Mouse (Mus musculus) hindbrain, postnatal 0 days (tissue): Measurements from ENCODE around the gene Erg. TPM values are rescaled to one million over a fixed set of nuclear protein-coding genes. Genes with fewer than 3 reads are reported as not detected.

Experiments
- ATAC-seq: fragments of 200-750 bp; cut with Nextera tagmentation; 2 replicates; pipeline ENCODE4 v1.8.0; 2017; ENCODE audit warnings: mild to moderate bottlenecking, moderate TSS enrichment, moderate library complexity
- DNase-seq: peaks from one replicate; pipeline ENCODE4 v3.0.0-alpha.2; 2015; ENCODE audit warnings: low spot score
- H3K27ac ChIP-seq: fragments of 300-500 bp; sonication (generic); 2 replicates; pipeline ENCODE4 v1.5.1; 2014; ENCODE audit warnings: mild to moderate bottlenecking
- H3K27me3 ChIP-seq: fragments of 300-500 bp; sonication (generic); 2 replicates; pipeline ENCODE4 v1.6.1; 2014; ENCODE audit warnings: low read length, mixed read lengths; ENCODE audit not compliant: insufficient read depth
- H3K36me3 ChIP-seq: fragments of 300-500 bp; sonication (generic); 2 replicates; pipeline ENCODE4 v1.6.1; 2014; ENCODE audit warnings: low read length, mixed read lengths; ENCODE audit not compliant: insufficient read depth
- H3K4me1 ChIP-seq: fragments of 300-500 bp; sonication (generic); 2 replicates; pipeline ENCODE4 v1.6.1; 2014; ENCODE audit warnings: antibody characterized with exemption, low read length, mixed read lengths; ENCODE audit not compliant: insufficient read depth
- H3K4me2 ChIP-seq: fragments of 300-500 bp; sonication (generic); 2 replicates; pipeline ENCODE4 v1.6.1; 2014; ENCODE audit warnings: low read depth, mild to moderate bottlenecking, low read length, moderate library complexity, mixed read lengths
- H3K4me3 ChIP-seq: fragments of 300-500 bp; sonication (generic); 2 replicates; pipeline ENCODE4 v1.5.1; 2014; ENCODE audit warnings: low read length
- H3K9ac ChIP-seq: fragments of 300-500 bp; sonication (generic); replicated peaks from 2 replicates; pipeline ENCODE4 v1.6.1; 2014; ENCODE audit warnings: mild to moderate bottlenecking, low read length, moderate library complexity, mixed read lengths
- H3K9me3 ChIP-seq: fragments of 300-500 bp; sonication (generic); 2 replicates; pipeline ENCODE4 v1.6.1; 2016; ENCODE audit warnings: low read length, mixed read lengths
- CTCF ChIP-seq: IDR thresholded peaks from 2 replicates; pipeline ENCODE4 v1.5.1; 2016; ENCODE audit warnings: antibody characterized with exemption, control low read depth, low read depth
- WGBS: fragments of 180-500 bp; shearing (Covaris S2); extraction: QIAGEN DNeasy Blood & Tissue Kit; methylation state at CpG from one replicate; pipeline ENCODE4 v1.1.7; 2014; 5-methylcytosine and 5-hydroxymethylcytosine counted together
- polyA plus RNA-seq: library from polyadenylated mRNA; unstranded; fragments of >200 nt; fragmentation: Nextera tagmentation; extraction: Ambion mirVana; gene quantifications from 2 replicates; pipeline ENCODE4 v1.2.1, GENCODE M21; 2015
- total RNA-seq: library from RNA; depleted of rRNA; stranded (reverse); fragments of >200 nt; gene quantifications from 2 replicates; pipeline ENCODE4 v1.2.3, GENCODE M21; 2014

Gene Erg
- total and polyA plus RNA-seq, 2 experiments from 2014 or later: 2.5 to 3.8 TPM

DNA sequence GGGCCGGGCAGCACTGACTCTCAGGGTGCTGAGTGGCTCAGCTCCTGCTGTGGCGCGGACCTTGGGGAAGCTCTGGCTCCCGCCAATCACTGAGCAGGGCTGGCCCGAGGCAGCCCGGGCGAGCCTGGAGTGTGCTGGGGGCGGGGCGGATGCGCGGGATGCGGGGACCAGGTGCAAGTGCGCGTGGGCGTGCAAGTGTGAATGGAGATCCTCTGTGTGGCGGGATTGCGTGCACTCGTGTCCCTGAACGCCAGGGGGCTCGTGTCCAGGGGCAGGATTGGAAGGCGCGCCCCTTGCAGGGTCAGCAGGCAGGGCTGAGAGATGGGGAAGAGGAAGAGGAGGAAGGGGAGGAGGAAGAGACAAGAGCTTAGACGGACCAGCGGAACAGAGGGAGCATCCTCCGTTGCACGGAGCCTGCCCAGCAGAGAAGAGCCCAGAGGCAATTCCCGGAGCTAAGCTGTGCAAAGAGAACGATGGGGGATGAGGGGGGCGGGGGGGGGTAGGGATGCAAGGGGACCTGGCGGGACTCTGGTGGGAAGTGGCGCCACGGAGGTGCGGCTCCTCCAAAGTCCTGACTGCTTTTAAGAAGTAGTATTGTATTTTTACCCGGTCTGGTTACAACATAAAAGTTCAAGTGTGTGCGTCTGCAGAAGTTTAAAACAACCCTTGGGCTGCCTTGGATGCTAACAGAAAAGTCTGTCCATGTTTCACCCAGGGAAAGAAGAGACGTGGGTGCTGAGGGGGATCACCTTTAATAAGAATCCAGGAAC lies 667 bp downstream of the Erg start:
- H3K36me3 ChIP-seq: no peaks in the 10 kb centered on the region
- under 1% methylated on average over 35 of the region's 36 CpGs for WGBS
- DNase-seq (peak; percentile 39), ATAC-seq (peak; percentile 76)
- H3K4me3 ChIP-seq: peak overlapping the region; percentile 41
- H3K27ac ChIP-seq: no peak overlapping the region
- H3K4me1 ChIP-seq: peaks cover 6% of the 10 kb centered on the region; the same call in 1 of the 2 replicates
- 0 out of 2 replicates have a peak overlapping the region, but pooled peaks have one; percentile 13 for H3K9ac ChIP-seq
- H3K4me2 ChIP-seq: peak overlapping the region; percentile 61
- no peaks in the 10 kb centered on the region for H3K9me3 ChIP-seq
- H3K27me3 ChIP-seq: peaks cover 30% of the 10 kb centered on the region; the same call in 1 of the 2 replicates
- TF ChIP-seq CTCF: peak; percentile 53

DNA sequence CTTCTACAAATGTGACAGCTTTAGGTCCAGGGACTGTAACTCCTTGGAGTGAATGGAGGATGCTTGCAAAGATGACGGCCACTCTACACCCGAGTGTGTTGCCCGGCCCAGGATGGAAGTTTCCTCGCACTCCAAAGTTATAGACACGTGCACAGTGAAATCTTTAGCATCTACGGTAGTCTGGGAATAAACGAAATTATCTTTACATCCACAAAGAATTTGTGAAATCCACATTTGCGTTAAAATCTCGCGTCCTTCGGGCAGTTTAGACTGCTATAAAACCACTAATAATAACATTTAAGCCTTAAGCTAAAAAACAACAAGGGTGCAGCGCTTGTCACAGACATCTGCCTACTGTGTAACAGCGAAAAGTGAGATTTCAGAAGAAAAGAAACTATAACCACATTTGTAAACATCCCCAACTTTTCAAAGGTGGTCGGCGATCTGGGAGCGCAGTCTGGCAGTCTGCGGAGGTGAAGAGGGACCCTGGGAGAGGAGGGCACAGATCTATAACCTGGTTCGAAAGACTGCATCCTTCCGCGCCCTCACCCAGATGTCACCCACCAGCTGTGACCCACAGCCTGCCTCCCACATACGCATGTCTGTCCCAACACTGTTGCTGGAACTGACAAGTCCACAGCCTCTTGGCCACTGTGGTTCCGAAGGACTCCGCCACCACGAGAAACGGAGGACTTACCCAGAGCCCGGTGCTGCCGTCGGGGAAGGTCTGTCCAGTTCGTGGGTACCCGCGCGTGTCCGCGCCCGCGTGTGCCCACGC lies 1.5 kb downstream of the Erg start:
- H3K9me3 ChIP-seq: no peaks in the 10 kb centered on the region
- H3K9ac ChIP-seq: 0 out of 2 replicates have a peak overlapping the region, but pooled peaks have one; percentile 13
- WGBS: 16% methylated on average over 37 of the region's 37 CpGs
- DNase-seq (no peak), ATAC-seq (no peak)
- no peak overlapping the region for H3K27ac ChIP-seq
- peaks cover 30% of the 10 kb centered on the region; the same call in 1 of the 2 replicates for H3K27me3 ChIP-seq
- peak overlapping the region; percentile 41 for H3K4me3 ChIP-seq
- peaks cover 6% of the 10 kb centered on the region; the same call in 1 of the 2 replicates for H3K4me1 ChIP-seq
- no peaks in the 10 kb centered on the region for H3K36me3 ChIP-seq
- no peak for TF ChIP-seq CTCF
- peak overlapping the region; percentile 61 for H3K4me2 ChIP-seq

DNA sequence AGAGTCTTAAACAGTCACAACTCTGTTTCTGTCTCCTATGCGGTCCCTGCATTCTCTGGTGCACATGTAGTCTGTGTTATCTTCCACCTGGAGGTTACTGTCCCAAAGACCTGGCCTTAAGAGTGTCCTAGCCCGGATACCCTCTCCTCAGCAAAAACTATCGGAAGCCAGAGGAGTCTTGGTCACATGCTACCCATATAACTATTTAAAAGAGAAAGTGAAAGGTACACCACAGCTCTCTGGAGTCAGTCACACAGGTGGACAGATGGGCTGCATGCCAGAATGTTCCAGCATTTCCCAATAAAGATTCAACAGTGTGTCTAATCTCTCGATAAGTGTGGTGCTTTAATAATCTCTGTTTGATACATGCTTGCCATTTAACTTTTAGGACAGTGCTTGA lies 7.1 kb downstream of the Erg start:
- no peaks in the 10 kb centered on the region for H3K4me1 ChIP-seq
- H3K27me3 ChIP-seq: peaks cover 7% of the 10 kb centered on the region; the same call in 1 of the 2 replicates
- no peak for TF ChIP-seq CTCF
- ATAC-seq: no peak
- no peaks in the 10 kb centered on the region for H3K36me3 ChIP-seq
- H3K9me3 ChIP-seq: no peaks in the 10 kb centered on the region
- DNase-seq: no peak
- no peak overlapping the region for H3K27ac ChIP-seq
- WGBS: 90% methylated on average over 4 of the region's 4 CpGs
- H3K4me3 ChIP-seq: no peak overlapping the region
- H3K9ac ChIP-seq: no peak overlapping the region
- no peak overlapping the region for H3K4me2 ChIP-seq

DNA sequence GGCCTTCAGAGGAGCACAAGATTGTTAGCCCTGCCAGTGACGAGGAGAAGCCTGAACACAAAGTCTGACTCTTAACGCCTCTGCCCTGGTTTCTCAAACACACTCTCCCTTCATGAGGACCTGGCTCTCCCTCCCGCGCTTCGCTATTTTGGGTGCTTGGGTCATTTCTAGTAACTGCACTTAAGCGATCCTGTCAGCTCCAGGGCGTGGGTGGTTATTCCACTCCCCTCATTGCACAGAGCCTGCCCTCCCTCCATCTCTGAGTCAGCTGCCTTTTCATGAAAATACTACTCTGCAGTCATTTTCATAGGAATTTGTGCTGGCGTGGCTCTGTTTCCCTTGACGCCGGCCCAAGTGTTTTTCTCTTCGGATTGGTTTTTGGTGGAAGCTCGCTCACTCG lies 13.2 kb downstream of the Erg start:
- DNase-seq (no peak), ATAC-seq (no peak)
- no peaks in the 10 kb centered on the region for H3K9me3 ChIP-seq
- TF ChIP-seq CTCF: no peak
- H3K4me2 ChIP-seq: no peak overlapping the region
- H3K9ac ChIP-seq: no peak overlapping the region
- 68% methylated on average over 13 of the region's 13 CpGs for WGBS
- no peaks in the 10 kb centered on the region for H3K4me1 ChIP-seq
- H3K27me3 ChIP-seq: no peaks in the 10 kb centered on the region
- no peak overlapping the region for H3K27ac ChIP-seq
- H3K4me3 ChIP-seq: no peak overlapping the region
- no peaks in the 10 kb centered on the region for H3K36me3 ChIP-seq

DNA sequence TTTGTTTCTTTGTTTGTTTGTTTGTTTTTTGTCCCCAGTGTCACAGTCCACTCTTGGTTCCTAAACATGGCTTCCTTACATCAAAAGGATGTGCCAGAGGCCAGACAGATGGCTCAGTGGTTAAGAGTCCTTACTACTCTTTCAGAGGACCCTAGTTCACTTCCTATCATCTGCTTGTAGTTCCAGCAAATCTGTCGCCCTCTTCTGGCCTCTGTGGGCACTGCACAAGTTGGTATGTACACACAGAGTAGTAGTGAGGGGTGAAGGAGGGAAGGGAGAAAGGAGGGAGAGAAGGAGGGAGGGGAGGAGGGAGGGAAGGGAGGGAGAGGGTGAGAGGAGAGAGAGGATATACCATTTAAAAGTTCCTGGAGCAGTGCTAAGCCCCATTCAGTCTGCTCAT lies 15.8 kb downstream of the Erg start:
- peak; percentile 65 for DNase-seq

DNA sequence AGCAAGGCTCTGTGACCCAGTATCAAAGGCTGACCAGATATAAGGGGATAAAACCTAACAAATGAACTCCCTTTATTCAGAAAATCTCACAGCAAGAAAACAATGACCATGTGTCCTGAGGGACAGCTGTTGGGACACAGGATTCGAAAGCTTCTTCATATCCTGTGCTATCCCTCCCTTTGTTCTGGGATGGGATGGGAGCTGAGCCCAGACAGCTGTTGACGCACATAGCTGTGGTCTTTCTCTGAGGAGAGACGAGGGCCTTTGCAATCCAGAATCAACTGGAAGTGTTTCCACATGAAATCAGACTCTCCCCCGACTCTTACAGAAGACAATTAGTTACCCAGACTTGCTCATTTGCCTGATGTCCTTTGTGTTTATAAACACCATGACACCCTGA lies 29.6 kb downstream of the Erg start:
- ATAC-seq: no peak
- Histone ChIP-seq H3K9ac (no peak overlapping the region), H3K4me3 (no peak overlapping the region), H3K9me3 (no peaks in the 10 kb centered on the region), H3K27ac (no peak overlapping the region), H3K4me1 (peaks cover 6% of the 10 kb centered on the region; the same call in 1 of the 2 replicates), H3K27me3 (no peaks in the 10 kb centered on the region), H3K36me3 (no peaks in the 10 kb centered on the region), H3K4me2 (no peak overlapping the region)
- DNase-seq: no peak
- WGBS: 60% methylated on average over 4 of the region's 4 CpGs
- TF ChIP-seq CTCF: no peak

More for the DNA sequence above, 15.8 kb downstream of the Erg start:
- Histone ChIP-seq H3K4me1 (no peaks in the 10 kb centered on the region), H3K27me3 (no peaks in the 10 kb centered on the region), H3K9ac (no peak overlapping the region), H3K27ac (no peak overlapping the region), H3K9me3 (no peaks in the 10 kb centered on the region), H3K4me3 (no peak overlapping the region), H3K4me2 (no peak overlapping the region), H3K36me3 (no peaks in the 10 kb centered on the region)
- WGBS: 10% methylated on average over 1 of the region's 1 CpGs
- no peak for ATAC-seq
- peak; percentile 65 for TF ChIP-seq CTCF
